Mouse (Mus musculus) thymus, adult 18-20 months (tissue): Measurements from ENCODE around the gene Ccdc97.

Experiments
- DNase-seq, 2 experiments: peaks; one replicate each; pipeline ENCODE4 v3.0.0; 2022; ENCODE audit warnings: mixed read lengths in 2 of 2

Ccdc97 gene

DNA sequence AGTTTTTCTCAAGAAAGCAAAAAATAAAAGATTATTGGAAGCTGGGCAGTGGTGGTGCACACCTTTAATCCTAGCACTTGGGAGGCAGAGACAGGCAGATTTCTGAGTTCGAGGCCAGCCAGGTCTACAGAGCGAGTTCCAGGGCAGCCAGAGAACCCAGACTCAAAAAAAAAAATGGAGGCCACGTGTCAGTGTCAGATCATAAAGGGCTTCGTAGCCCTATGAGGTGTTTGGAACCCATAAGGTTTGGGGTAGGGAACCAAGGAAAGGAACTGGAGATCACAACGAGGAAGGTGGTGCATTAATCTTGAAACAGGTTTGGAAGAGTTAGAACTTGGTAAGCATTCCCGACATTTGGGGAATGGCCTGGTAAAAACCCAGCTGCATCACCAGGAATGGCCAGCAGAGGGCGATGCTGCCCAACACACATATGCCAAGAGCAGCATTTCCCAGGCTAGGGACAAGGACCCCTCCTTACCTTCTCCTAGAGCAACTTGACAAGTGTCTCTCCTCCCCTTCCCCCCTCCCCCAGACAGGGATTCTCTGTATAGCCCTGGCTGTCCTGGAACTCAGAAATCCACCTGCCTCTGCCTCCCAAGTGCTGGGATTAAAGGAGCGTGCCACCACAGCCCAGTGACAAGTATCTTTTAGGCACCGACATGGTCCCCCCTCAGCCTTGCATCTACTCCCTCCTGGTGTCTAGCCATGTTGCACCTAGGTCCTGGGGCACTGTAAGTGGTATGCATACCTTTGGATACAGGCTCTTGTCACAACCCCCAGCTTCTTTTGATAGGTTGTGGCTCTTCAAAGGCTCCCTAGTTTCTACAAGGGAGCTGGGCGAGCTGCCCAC is 1.1 kb upstream of the Ccdc97 start:
- DNase-seq = peak in 1 of 2 experiments; percentile 54

DNA sequence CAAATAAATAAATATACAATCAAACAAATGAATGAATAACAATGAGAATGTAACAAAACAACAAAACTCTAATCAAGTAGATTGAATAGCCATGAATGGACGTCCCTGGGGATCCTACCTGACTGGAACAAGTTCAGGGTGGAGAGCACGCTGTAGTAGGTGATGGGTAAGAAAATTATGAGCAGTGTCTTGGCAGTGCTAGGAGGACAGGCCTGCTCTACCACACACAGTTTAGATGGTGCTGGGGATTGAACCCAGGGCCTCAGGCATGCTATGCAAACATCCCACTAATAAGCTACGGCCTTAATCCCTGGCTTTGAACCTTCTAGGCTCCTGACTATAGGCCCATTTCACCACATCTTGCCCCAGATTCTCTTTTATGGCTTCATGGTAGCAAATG is 1.4 kb downstream of the Ccdc97 start:
- no peak for DNase-seq

DNA sequence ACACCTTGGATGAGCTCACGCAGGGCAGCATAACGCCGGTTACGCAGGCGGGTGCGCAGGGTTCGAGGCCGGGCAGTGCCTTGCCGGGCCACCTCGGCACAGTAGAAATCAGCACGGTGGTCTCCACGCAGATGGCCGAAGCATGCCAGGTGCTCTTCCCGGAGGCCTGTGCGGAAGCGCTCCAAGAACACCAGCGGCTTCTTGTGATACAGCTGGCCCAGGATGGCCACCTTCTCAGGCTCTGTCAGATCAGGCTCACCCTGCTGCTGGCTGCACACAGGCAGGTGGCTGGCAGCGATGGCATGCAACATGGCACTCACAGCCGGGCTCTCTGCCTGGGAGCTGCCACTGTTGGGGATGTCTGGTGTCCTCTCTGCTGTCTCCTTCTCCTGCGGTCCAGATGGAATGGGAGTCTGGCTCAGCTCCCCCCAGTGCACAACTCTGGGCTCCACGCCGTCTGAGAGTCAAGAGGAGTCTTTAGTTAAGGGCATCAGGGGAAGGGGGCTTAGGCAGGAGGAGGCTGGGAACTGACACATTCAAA is 3.1 kb downstream of the Ccdc97 start:
- DNase-seq = no peak

DNA sequence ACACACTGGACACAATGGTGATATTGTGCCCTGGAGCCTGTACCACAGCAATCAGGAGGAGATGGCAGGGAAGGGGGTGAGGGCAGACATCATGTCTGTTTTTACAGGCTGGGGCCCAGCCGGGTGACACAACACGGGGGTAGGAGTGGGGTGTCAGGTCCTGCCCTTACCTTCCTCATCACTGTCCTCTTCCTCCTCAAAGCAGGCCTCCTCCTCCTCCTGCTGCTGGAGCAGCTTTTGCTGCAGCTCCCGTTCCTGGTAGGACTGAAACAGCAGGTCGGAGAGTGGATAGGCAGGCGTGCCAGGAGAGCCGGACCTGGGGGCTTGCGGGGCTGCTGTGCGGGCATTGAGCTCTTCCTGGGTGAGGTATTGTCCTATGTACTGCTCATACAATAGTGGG is 4.3 kb downstream of the Ccdc97 start:
- DNase-seq = no peak

DNA sequence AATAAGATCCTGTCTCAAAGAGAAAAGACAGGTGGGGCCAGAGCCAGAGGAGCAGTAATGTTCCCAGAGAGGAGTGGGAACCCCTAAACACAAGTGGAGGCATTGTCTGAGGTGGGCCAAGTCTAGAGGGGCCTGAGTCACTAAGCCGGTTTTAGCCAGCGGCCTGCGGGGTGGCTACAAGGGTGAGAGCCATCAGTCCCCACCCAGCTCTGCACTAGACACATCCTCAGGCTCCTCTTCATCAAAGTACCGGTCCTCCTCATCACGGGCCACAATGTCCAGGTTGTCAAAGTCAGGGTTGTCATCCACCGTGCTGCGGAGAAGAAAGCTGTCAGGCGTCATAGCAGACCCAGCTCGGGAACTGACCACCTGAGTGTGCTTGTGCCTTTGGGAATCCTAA is 6.1 kb downstream of the Ccdc97 start:
- DNase-seq = no peak

DNA sequence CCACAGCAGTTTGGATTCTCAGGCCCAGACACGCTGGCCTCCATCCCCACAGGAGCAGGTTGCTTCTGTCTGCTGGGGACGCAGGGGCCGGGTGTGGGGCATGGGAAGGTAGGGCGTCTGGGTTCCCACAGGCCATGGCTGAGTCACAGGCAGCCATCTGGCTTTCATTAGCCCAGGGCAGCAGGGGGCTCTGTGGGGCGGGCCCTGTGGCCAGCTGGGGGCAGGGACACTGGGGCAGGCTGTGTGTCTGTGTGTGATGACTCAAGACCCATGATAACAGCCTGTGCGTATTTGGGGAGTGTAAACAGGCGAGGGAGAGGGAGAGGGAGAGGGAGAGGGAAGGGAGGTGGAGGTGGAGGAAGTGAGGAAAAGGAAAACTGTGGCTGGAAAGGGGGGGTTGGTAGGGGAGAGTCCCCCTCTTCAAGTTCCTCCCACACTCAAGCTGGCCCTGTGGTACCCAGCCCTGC is 7.1 kb downstream of the Ccdc97 start:
- no peak for DNase-seq

DNA sequence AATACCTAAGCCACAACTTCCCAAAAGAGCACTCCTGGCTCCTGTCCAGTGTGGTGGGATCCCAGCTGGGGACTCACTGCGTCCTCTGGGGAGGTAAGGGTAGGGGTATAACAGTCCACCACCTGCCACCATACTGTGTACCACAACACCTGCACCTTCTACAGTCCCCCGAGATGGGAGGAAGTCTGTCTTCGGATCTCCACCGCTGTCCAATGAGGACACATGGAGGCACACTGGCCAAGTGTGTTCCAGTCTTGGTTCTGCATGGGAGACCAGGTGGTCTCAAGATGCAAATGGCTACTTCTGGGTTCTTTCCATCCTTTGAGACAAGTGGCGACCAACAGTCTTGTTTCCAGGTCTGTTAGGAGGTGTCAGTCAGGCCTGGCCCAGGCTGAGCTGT is 7.7 kb downstream of the Ccdc97 start:
- DNase-seq = no peak

DNA sequence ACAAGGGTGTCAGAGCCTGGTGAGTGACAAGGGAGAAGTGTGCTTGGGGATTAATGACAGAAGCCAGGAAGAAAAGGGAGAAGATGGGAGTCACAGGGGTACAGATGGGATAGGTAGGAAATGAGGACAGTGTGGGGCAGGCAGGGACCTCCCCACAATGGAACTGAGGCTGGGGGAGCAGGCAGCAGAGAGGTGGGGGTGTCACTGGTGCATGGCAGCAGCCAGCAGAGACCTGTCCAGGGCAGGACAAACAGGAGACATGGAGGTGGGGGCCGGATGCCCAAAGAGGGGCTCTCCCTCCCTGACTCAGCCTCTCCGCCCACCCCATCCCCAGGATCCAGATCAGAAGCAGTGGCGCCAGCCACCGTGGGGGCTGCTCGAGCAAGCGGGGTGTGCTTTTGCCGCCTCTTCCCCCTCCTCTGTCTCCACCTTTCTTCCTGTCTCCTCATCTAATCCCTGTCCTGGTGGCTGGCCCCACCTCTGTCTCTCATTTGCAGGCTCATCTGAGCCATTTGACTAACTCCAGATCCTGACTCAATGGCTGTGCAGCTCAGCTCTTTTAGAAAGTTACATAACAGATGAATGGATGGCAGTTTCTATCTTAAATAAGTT is 8.3 kb downstream of the Ccdc97 start:
- no peak for DNase-seq

DNA sequence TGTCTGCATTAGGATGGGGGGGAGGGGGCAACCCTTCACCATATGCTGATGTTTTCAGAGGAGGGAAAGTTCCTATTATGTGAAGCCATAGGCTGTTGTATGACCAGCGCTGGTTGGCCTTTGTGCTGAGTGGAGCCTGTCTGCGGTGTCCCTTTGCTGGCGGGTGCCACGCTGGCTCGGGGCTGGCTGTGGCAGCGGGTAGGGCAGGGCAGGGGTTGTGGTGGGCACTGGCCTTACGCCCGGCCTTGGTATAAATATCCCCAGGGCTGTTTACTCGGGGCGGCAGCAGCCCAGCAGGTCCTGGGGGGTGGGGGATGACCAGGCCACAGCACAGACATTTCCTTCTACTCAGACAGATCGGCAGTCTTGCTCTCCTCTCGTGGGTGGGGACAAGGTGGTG is 8.9 kb downstream of the Ccdc97 start:
- DNase-seq = no peak

DNA sequence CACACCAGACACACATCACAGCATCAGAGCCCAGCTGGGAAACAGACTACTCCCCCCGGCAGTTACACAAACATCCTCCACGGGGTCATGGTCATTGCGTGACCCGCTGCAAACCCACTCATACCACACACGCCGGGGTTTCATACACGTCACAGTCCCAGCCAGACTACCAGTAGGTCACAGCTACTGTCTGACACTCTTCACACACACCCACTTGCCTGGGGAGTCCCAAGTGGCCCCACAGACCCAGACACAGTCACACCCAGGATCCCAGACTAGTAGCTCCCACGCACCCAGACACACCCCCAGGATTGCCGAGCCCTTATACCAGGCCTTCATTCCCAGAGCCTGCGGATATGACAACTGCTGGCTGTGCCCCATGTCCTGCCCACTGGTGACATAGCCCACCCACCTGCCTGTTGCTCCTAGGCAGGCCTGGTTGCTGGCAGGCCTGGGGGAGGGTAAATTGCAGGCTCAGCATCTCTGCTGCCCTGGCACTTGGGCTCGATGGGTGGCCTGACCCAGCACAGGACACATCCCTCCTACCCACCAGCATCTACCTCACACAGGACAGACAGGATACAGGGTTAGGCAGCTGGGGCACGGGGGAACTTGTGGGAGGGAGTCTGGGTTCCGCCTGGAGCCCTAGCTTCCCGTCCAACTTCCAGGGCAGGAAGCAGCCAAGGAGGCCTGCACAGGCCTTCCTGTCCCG is 11.2 kb downstream of the Ccdc97 start:
- DNase-seq = no peak

DNA sequence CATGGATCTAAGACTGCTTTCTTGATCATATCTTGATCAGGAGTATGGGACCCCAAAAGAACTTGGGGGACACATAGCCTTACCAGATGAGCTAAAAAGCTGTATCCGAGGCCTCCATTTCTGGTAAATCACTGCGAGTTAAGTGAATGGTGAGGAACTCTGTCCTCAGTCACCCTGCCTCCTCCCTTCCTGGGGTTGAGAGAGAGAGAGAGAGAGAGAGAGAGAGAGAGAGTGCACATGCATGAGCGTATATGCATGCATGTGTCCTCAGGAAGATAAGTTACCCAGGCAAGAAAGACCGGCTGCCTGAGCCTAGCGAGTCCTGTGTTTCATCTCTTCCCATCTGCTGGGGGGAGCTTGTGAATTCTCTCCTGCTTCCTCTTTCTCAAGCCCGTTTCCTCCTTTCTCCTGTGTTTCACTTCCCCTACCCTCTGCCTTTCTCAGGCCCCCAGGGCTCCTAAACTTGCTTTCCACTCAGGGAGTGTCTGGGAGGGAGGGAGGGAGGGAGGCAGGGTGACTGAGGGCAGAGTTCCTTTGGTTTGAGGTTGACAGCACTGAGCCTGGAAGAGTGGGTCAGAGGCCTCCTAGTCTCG is 12.2 kb downstream of the Ccdc97 start:
- DNase-seq = no peak

DNA sequence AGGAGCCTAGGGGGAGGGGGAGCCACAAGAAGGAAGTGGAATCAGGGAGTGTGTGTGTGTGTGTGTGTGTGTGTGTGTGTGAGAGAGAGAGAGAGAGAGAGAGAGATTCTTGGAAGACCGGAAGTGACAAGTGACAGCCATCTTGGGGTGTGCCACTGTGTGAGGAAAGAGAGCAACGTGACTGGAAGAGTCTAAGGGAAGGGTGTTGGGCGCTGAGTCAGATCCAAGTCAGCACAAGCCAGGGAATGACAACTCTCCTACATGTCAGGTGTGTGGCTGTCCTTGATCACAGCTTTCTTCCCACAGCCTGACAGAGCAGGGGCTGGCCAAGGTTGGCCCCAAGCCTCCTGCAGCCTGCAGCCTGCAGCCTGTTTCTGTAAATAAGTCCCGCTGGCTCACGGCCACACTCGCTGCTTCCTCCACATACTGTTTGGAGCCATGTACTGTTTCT is 13.1 kb downstream of the Ccdc97 start:
- no peak for DNase-seq

DNA sequence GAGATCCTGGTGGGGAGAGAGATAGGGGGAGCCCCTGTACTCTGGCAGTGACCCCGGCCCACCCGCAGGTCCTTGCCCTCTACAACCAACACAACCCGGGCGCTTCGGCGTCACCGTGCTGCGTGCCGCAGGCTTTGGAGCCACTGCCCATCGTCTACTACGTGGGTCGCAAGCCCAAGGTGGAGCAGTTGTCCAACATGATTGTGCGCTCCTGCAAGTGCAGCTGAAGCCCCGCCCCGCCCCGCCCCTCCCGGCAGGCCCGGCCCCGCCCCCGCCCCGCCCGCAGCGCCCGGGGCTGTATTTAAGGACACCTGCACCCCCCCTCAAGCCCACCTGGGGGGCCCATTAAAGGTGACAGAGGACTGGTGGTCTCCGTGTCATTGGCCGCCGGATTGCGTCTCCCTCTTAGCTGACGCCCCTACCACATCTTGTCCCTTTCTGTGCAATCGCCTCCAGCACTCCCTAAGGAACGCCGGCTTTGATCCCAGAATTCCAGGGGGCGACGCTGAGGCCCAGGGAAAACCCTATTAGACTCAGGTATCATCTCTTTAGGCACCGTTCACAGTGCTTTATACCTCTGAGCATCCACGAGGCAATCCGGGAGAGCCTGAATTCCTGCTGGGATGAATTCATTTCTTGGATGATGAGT is 14.0 kb downstream of the Ccdc97 start:
- no peak for DNase-seq

DNA sequence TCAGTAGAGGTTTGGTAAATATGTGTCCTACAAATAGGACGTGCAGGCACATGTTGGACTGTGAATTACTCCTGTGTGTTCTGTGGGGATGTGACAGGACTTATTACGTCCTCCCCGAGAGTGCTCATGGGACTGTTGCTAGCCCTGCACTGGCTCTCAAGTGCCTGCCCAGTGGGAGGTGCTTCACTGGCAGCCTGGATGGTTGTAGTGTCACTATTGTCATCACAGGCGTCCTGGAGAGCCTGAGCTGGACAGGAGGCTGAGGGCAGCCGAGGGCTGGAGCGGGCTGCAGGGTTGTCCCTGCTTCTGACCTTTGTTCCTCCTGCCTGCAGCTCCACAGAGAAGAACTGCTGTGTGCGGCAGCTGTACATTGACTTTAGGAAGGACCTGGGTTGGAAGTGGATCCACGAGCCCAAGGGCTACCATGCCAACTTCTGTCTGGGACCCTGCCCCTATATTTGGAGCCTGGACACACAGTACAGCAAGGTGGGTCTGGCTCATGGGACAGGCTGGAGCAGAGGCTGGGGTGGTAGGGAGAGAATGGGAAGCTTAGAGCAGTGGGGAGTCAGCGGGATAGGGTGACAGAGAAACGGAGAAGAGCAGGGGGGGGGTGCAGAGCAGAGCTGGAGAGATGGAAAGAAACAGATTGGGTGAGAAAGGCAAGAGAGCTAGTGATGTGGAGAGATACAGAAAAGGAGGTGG is 14.9 kb downstream of the Ccdc97 start:
- no peak for DNase-seq

DNA sequence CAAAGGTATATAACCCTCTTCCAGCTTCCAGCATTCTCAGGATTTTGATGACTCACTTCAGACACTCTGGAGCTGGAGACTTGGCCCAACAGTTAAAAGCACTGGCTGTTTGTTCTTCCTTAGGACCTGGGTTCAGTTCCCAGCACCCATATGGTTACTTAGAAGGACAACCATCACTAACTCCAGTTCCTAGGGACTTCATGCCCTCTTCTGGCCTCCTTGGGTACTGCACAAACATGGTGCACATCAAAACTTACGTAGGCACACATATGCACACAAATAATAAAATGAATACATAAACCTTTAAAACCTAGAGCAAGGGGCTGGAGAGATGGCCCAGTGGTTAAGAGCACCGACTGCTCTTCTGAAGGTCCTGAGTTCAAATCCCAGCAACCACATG is 16.5 kb downstream of the Ccdc97 start:
- DNase-seq = no peak

DNA sequence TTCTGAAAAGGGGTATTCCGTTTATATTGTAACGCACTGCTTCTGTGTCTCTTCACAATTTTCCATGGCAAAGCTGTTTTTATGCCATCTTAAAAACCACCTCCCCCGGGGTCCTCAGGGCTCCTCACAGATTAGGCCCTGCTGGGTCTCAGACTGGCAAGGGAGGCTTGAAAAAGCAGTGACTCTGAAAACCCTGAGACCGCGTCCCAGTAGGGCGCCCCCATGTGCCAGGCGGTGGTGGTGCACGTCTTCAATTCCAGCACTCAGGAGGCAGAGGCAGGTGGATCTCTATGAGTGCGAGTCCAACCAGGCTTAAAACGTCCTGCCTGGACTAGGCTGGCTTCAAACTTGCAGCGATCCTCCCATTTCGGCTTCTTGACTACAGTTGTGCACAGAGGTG is 18.2 kb downstream of the Ccdc97 start:
- DNase-seq = no peak

DNA sequence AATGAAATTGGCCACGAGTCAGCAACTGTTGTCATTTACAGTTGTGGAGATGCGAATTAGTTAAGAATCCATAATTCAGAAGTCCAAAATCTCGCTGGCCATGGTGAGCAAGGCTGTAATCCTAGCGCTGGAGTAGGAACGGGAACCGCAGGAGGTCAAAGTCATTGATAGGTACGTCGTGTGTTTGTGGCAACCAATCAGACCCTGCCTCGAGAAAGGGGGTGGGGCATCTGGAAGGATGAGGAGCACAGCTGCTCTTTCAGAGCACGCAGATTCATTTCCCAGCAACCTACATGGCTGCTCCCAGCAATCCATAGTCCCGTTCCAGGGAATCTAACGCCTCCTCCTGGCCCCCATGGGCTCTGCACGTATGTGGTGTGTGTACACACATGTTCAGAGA is 19.0 kb downstream of the Ccdc97 start:
- no peak for DNase-seq

DNA sequence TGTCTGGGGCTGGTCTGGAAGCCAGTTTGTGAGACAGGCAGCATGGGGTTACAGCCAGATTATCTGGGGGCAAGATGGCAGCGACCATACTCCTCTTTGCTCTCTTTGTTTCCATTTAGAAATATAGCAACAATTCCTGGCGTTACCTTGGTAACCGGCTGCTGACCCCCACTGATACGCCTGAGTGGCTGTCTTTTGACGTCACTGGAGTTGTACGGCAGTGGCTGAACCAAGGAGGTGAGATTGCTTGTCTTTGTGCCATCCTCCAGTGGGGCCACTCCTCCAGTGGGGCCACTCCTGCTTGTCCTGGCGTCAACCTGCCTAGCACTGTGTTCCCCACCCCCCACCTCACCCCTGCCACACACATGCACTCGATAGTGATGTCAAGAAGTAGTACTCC is 24.8 kb downstream of the Ccdc97 start:
- DNase-seq = no peak

DNA sequence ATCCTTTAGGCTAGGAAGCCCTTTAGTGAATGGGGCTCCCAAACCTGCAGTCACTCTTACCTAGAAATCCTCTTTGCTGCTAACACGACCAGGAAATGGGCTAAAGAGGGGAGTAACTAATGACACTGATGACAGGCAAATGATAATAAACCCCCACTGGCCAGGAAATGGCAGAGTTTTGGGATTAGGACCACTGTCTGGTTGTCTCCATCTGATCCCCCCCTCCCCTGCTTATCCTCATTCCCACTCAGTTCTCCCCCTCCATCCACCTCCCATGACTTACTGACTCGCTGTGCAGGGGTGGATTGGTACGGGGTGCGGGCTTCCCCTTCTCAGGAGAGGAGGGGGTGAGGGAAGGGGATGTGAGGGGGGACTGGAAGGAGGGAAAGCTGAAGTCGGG is 28.8 kb downstream of the Ccdc97 start:
- DNase-seq = no peak

DNA sequence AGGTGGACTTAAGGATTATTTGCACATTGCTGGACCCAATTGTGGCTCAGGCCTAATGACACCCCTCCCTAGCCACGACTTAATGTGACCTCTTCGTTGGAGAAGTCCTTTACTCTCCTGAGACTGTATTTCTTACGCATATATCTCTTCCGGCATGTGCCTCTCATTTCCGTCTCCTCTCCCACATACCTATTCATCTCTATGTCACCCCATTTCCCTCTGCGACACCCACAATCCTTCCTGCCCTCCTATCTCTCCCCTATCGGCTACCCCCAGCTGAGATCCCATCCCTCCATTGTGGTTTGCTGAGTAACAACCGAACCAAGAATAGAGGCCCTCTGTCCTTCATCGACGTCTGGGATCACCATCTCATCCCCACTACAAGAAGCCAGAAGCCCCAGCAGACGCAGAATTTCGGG is 29.3 kb downstream of the Ccdc97 start:
- no peak for DNase-seq

DNA sequence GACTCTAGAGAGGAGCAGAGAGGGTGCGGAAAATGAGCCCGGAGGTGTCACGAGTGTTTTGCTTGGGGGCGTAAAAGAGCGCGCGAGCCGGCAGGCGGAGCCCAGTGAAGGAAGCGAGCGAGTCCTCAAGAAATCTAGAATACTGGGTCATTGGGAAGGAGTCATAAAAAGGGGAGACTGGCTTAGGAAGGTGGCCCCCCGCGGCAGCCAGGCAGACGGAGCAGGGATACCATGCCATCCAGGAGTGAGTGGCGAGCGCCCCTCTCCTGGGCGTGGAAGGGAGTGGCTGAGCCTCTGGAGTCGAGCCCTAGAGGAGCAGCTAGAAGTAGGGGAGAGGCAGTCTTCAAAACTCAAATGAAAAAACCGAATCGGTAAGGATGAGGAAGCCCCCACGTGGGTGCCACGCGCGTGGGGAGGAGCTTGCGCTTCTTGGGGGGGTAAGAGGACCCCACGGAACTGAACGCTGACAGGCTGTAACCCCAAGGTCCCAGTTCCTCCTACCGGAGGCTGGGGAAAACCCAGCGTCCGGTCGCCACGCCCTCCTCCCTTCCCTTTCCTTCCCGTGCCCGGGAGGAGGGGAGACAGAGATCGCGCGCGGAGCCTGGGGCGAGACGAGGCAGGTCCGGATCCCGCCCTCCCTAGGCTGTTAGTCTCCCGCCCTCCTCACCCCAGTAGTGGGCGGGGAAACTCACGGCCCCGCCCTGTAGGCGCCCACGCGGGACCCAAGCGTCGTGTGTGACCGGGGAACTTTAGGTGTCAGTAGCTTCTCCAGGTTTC is 29.9 kb downstream of the Ccdc97 start:
- DNase-seq = peak; percentile 73 to 80
